Mouse (Mus musculus): Measurements from ENCODE around the gene Slc6a2.

DNA sequence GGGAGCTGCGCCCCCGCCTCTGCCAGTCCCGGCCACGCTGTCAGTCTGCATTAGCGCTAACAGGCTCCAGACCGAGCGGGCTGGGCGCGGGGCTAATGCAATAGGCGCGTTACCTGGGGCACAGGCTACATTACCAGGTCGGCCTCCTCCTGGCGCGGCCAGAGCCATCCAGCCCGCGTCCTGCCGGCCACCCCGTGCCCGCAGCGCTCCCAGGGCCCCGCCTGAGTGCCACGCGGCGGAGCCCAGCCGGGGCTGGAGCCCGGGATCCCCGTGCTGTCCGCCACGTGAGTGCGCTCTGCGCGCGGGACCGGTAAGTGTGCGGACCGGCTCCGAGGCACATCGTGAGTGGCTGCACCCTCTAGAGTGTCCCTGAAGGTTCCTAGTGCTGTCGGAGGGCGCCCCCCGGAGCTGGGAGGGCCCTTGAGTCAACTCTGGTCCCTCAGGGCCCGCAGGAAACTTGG is 602 bp downstream of the Slc6a2 start:
- TF ChIP-seq GATA1 (IDR thresholded peaks at IDR 0.05; ENCODE audit: borderline replicate concordance, low read length) (no peak), FLI1 (IDR thresholded peaks at IDR 0.05; ENCODE audit: low read length) (no peak)
